Mouse (Mus musculus) retina, postnatal 7 days (tissue): ENCODE measurements around the gene Kpna2.
"Not testable (repeated sequence)": the region's sequence is repeated elsewhere in the genome, so short reads cannot be mapped to it uniquely, and the experiment has no call there.

ENCODE experiments used
- DNase-seq: peaks from one replicate; pipeline ENCODE4 v3.0.0-alpha.2; 2012; ENCODE audit warnings: low read depth, low spot score

Kpna2 gene

GRCm38 (mm10) chr11:107018606-107019005, 19.3 kb upstream of the Kpna2 start:
- DNase-seq: no peak

DNA sequence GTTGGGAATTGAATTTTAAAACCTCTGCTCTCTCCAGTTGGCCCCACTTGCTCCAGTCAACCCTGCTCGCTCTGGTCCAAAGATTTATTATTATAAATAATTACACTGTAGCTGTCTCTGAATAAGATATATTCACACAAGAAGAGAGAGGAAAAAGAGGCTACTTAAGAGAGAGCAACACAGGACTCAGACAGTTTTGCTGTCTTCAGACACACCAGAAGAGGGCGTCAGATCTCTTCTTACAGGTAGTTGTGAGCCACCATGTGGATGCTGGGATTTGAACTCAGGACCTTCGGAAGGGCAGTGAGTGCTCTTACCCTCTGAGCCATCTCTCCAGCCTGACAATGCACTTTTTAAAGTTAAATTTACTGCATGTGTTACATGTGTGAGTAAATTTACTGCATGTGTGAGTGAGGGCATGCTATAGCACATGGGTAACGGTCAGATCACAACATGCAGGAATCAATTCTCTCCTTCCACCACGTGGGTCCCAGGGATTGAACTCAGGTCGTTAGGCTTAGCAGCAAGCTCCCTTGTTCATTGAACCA, 18.1 kb upstream of the Kpna2 start:
- no peak for DNase-seq

DNA sequence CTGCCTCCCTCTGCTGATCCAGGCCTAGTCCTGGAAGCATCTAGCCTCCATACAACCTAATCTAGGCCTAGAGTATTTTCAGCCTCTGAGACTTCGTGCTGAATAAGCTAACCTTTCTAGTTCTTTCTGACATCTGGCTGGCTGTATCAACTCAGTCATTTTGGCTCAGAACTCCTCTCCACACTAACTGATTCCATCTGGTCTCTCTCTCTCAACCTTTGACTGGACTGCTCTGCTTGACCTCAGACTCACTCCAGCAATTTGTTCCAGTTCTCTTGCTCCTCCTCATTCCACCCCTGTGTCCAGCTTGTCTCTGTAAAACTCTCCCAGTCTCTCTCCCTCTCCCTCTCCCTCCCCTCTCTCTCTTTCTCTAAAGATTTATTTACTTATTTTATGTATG, 17.6 kb upstream of the Kpna2 start:
- no peak for DNase-seq

- DNase-seq: not testable (repeated sequence)
Observed at GRCm38 (mm10) chr11:107015535-107016187, 16.3 kb upstream of the Kpna2 start.

GRCm38 (mm10) chr11:107014597-107015309, 15.4 kb upstream of the Kpna2 start:
- no peak for DNase-seq

- no peak for DNase-seq
Observed at GRCm38 (mm10) chr11:107014020-107014585, 14.8 kb upstream of the Kpna2 start.

- peak; percentile 96 for DNase-seq
Observed at GRCm38 (mm10) chr11:107012324-107013017, 13.1 kb upstream of the Kpna2 start.

- DNase-seq: no peak
Observed at GRCm38 (mm10) chr11:107011669-107012323, 12.5 kb upstream of the Kpna2 start.

- no peak for DNase-seq
Observed at GRCm38 (mm10) chr11:107011171-107011570, 11.8 kb upstream of the Kpna2 start.

- DNase-seq: no peak
Observed at GRCm38 (mm10) chr11:107010447-107010846, 11.1 kb upstream of the Kpna2 start.

DNA sequence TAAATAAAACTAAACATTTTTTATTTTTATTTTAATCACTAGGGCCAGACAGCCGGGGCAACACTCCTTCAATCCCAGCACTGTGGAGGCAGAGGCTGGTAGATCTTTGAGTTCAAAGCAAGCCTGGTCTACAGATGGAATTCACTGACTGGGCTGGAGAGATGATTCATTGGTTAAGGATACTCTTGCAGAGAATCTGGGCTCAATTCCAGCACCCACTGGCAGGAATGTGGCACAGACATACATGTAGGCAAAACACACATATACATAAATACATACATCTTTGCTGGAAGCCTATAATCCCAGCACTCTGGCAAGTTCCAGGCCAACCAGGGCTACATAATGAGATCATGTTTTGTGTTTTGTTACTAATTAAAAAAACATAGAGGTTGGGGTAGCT, 6.2 kb upstream of the Kpna2 start:
- DNase-seq: no peak

GRCm38 (mm10) chr11:107001760-107002675, 2.7 kb upstream of the Kpna2 start:
- no peak for DNase-seq

DNA sequence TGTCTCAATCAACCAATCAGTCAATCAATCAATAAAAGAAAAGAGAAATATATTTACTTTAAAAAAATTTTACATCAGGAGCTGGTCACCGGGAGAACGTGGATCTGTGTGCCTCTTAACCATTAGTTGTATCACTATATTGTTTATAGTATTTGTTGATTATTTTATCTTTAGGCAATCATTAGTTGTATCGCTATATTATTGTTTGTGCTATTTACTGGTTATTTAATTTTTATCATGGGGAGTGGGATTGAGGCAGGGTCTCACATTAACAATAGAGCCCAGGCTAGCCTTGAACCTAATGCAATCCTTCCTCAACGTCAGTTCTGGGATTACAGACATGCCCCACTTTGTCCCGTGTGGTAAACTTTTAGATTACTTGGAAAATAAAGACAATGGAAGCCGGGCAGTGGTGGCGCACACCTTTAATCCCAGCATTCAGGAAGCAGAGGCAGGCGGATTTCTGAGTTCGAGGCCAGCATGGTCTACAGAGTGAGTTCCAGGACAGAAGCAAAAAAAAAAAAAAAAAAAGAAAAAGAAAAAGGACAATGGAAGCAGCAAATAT, 690 bp upstream of the Kpna2 start:
- no peak for DNase-seq

- DNase-seq: no peak
Observed at GRCm38 (mm10) chr11:106998651-106999150, 640 bp downstream of the Kpna2 start.

DNA sequence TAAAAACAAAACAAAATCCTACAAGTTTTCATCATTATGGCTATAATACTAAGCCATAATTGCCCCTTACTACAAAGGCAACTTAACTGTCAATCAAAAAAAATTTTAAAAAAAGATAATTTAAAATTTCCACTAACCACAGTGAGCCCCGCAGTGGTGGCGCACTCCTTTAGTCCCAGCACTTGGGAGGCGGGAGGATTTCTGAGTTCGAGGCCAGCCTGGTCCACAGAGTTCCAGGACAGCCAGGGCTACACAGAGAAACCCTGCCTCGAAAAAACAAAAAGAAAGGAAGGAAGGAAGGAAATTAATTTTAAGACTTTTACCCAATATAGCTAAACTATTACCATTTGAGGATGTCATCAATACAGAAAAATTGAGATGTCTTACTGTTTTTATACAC, 1.4 kb downstream of the Kpna2 start:
- DNase-seq: no peak

GRCm38 (mm10) chr11:106996492-106996891, 2.8 kb downstream of the Kpna2 start:
- not testable (repeated sequence) for DNase-seq

GRCm38 (mm10) chr11:106994246-106995085, 4.9 kb downstream of the Kpna2 start:
- DNase-seq: no peak

DNA sequence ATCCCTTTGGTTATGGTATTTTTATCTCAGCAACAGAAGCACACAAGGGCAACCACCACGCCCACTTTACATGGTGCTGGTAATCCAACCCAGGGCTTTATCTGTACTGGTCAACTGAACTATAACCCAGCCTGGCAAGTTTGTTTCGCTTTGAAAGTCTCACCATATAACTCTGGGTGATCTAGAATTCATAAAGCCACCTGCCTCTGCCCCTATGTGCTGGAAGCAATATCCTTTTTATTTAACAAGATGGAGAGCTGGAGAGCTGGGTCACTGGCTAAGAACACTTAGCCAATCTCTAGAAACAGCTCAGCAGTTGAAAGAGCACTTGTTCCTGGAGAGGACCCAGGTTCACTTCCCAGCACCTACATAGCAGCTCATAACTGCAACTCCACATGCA, 12.0 kb downstream of the Kpna2 start:
- DNase-seq: no peak
